Mouse (Mus musculus) cerebellum, adult 18-20 months (tissue): ENCODE data around the gene Mrgprb8.
"Not testable (repeated sequence)": the region's sequence is repeated elsewhere in the genome, so short reads cannot be mapped to it uniquely, and the experiment has no call there.

Experiments
- DNase-seq, 2 experiments: peaks; one replicate each; pipeline ENCODE4 v3.0.0; 2021

Gene Mrgprb8

GRCm38 (mm10) chr7:48388226-48388625 is at the start of gene Mrgprb8:
Mrgprb8 (plus strand) TSS chr7:48388526.
- no peak for DNase-seq

- not testable (repeated sequence) for DNase-seq
Measured at GRCm38 (mm10) chr7:48435936-48436335, 47.6 kb downstream of the Mrgprb8 start.

DNA sequence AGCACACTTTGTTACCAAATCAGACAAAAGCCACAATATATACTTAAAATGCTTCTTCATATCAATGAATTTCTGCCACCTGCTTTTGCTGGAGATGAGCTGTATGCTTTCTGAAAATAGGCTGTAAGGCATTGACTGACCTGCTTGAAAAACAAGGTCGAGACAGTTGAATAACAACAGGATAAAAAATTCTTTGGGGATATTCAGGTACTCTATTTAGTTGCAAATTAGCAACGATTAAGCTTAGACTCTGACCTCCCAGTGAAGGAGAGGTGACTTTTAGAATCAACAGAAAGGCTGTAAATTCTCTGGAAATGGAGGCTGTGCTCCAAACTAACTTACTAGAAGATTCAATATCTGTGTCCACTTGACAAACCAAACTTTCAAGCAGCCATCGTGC is 48.3 kb downstream of the Mrgprb8 start:
- no peak for DNase-seq
